Mouse (Mus musculus) spleen, adult 2 months (tissue): Measurements from ENCODE around the gene Clcn6.

ENCODE experiments used
- CTCF ChIP-seq: fragments of 200-500 bp; IDR thresholded peaks from 2 replicates; pipeline ENCODE4 v1.5.1; 2011; ENCODE audit warnings: mild to moderate bottlenecking, inconsistent platforms; ENCODE audit not compliant: insufficient read depth, insufficient read length, insufficient replicate concordance; ENCODE audit errors: extremely low read depth
- POLR2A ChIP-seq: fragments of 200-500 bp; IDR thresholded peaks from 2 replicates; pipeline ENCODE4 v1.6.1; 2011; ENCODE audit warnings: low read depth, low read length, inconsistent platforms

GRCm38 (mm10) chr4:148018410-148018809 is 20.2 kb downstream of the Clcn6 start:
- no peak for TF ChIP-seq CTCF
- TF ChIP-seq POLR2A = no peak
